Mouse (Mus musculus) layer of hippocampus, adult 8-10 months (tissue): ENCODE results near the gene Dok7. TPM values are rescaled to one million over a fixed set of nuclear protein-coding genes. Genes with fewer than 3 reads are reported as not detected.

Source experiments
- DNase-seq, 2 experiments: peaks; one replicate each; pipeline ENCODE4 v3.0.0; 2022; ENCODE audit warnings: low spot score in 2 of 2
- total RNA-seq, 4 experiments: library from RNA; stranded (reverse); gene quantifications; 2 replicates each; pipeline ENCODE4 v1.2.4; 2022

Dok7 gene
- total RNA-seq, 4 experiments from 2014 or later, result 15.9 to 23.8 (median 17.4) TPM

DNA sequence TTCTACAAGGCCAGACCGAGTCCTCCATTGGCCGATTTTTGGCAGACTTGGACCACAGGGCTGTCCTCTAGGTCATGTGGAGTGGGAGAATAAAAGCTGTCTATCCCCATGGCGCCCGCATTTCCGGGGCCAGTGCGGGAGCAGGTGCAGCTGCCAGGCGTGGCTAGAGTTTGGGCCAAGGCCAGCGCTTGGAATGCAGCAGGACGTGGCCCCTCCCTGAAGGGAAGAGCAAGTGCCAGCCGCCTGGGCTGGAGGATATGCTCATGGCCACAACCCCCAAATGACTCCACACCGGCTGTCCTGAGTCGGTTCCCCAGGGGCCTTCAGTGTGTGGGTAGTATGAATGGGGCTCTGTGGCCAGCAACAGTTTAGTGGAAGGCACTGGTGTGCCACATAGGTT, 1.5 kb upstream of the Dok7 start:
- DNase-seq, result no peak

DNA sequence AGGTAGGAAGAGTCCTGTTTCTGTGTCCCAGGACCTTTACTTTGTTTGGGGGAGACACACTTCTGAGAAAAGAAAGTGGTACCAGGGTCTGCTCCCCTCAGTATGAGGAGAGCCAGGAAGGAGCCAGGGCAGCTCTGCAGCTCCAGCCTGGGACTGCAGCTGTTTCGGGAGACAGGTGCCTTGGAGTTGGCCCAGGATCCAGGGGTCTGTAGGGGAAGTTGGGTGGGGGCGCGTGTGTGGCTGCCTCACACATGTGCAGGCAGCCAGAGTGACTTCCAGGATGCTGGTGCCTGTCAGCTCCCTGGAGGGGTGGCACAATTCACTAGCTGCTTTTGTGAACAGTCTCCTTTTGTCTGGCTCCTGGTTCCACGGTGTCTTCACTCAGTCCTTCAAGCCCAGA, 1.0 kb downstream of the Dok7 start:
- no peak for DNase-seq

DNA sequence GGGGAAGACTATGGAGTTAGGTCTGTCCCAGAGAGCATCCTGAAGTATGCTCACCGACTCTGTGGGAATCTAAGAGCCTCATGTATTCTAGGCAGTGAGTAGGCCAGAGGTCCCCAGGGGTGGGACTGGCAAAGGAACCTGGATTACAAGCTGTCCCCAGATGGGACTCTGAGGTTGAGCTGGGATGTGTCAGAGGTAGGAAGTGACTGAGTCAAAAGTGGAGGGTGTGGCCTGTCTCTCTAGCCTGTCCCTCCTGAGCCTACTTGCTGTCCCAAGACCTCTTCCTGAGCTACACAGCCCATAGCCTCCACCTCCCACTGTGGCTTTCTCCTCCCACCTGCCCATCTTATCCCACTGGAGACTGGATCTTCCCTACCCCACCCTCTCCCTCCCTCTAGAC, 1.6 kb downstream of the Dok7 start:
- DNase-seq, result no peak

- no peak for DNase-seq
Observed at GRCm38 (mm10) chr5:35060098-35060497, 3.5 kb downstream of the Dok7 start.

- DNase-seq, result no peak
Observed at GRCm38 (mm10) chr5:35069841-35070240, 13.3 kb downstream of the Dok7 start.

DNA sequence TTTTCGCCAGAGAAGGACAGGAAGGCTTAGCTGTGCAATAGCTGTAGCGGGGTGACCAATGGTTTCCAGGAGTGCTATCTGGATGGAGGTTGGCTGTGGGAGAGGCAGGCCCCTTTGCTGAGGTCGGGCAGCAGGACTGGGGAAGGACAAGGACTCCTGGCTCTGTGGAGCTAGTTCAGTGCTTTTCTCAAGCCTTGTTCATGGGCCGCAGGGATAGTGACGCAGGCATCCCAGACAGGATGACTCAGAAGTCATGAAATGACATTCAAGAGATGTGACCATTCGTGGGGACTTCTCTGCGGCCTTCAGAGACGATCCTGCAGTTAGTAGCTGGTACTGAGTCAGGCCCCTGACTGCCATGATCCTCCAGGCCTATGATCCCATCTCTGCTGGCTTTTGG, 13.7 kb downstream of the Dok7 start:
- DNase-seq, result no peak

- DNase-seq, result peak in 1 of 2 experiments; percentile 37
Observed at GRCm38 (mm10) chr5:35070953-35071352, 14.4 kb downstream of the Dok7 start.

GRCm38 (mm10) chr5:35071855-35072254, 15.3 kb downstream of the Dok7 start:
- DNase-seq, result no peak

DNA sequence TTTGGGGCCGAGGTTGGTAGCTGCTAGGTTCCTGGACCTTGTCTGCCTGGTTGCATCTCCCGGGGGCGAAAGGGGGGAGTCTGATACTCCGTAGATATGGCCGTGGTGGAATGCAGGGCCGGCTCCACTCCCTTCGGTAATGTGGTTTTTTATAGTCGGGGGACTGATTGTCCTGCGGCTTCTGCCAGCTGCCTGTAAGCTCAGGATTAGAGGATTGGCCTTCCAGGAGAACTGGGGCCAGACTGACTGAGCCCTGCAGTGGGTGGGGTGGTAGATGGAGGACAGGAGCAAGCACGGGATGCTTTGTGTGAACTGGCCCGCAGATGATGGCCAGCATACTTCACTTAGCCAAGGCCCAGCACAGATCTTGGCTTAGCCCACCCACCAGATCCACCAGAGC, 16.7 kb downstream of the Dok7 start:
- no peak for DNase-seq

DNA sequence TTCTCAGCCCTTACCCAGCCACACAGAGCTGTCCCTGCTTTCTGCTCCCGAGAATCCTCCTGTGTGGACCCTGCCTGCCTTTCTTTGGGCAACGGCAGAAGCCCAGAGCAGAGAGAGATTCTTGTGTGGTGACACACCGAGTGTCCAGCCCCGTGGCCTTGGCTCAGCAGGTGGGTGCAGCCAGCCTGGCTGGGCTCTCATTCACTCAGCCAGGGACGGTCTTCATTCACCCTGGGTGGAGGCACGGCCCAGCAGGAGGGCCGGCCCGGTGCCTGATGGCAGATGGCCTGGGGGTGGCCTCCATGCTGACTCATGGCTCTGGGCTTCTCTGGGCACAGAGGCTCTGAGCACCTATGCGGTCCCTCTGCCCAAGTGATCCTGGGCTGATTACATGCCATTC, 17.4 kb downstream of the Dok7 start:
- no peak for DNase-seq

- no peak for DNase-seq
Observed at GRCm38 (mm10) chr5:35076369-35076768, 19.8 kb downstream of the Dok7 start.

DNA sequence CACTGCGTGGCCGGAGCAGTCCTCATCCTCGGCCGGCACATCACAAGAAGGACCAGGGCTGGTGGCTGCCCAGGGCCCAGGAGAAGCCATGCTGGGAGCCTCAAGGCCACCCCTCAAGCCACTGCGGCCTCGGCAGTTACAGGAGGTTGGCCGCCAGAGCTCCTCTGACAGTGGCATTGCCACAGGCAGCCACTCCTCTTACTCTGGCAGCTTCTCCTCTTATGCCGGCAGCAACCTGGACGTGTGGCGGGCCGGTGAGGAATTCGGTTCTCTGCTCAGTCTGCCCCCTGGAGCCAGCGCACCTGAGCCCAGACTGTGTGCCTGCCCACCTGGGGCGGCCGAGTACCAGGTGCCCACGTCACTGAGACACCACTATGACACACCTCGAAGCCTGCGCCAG, 22.5 kb downstream of the Dok7 start:
- no peak for DNase-seq

DNA sequence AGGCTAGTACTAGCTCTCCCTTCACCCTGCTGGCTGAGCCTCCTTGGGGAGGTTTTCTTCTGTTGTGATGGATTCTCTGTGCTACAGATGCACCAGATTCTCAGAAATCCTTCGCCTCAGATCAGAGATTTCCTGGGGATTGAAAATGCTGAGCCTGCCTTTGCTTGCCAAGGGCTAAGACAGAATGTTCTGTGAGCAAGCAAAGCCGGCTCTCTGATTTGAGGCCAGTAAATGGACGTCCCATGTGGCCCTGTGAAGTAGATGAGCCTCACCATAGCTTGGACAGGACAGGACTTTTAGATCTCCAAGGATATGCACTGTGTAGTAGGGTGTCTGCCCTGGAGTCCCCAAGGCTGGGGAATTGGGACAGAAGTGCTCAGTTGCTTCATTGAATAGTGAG, 28.3 kb downstream of the Dok7 start:
- DNase-seq, result no peak

DNA sequence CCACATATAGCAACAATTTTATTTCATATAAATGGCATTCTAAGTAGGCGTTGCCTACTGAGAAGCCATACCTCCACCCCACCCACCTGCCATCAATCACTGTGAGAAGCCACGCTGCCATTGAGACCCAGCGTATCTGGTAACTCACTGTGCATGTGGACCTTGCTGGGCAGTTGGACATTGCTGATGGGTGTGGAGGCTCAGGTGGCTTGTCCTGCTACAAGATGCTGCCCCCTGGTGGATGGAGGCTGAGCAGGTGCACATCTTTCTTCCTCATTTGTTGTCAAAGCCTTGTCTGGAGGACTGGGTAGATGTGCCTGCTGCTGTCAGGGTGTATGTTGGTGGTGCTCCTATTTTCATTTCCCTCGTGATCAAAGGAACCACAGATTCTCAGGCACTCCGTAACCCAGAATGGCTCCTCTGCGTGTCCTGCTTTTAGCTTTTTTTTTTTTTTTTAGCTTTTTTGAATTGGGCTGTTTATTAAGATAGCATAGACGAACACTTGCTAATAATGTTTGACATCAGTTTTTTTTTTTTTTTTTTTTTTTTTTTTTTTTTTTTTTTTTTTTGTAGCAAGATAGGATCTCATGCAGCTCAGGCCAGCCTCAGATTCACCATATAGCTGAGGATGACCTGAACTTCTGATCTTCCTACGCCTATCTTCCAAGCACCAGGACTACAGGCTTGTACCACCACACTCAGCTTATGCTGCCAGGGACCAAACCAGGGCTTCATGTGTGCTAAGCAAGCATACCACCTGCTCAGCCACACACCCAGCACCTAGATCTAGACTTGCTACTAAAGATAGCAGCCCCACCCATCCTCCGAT, 32.4 kb downstream of the Dok7 start:
- DNase-seq, result peak; percentile 54 to 72

- no peak for DNase-seq
Observed at GRCm38 (mm10) chr5:35089614-35089963, 33.0 kb downstream of the Dok7 start.

- no peak for DNase-seq
Observed at GRCm38 (mm10) chr5:35091636-35092035, 35.1 kb downstream of the Dok7 start.

- no peak for DNase-seq
Observed at GRCm38 (mm10) chr5:35103086-35103485, 46.5 kb downstream of the Dok7 start.

DNA sequence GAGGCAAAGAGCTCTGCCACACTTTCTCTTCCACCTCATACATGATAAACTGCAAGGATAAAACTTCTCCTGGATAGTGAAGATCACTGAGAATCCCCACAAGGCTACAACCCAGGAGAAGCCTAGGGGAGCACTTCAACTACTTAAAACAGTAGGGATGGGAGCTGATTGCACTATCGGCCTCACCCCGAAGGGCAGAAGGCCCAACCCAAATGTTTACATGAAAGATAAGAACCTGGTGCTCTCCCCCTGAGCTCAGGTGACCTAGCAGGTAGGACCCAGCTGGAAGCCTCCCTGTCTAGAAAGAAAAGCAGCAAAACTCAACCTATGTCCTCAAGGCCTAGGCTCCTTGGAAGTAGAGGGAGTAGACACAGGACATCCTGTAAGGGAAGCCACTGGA, 47.0 kb downstream of the Dok7 start:
- no peak for DNase-seq

DNA sequence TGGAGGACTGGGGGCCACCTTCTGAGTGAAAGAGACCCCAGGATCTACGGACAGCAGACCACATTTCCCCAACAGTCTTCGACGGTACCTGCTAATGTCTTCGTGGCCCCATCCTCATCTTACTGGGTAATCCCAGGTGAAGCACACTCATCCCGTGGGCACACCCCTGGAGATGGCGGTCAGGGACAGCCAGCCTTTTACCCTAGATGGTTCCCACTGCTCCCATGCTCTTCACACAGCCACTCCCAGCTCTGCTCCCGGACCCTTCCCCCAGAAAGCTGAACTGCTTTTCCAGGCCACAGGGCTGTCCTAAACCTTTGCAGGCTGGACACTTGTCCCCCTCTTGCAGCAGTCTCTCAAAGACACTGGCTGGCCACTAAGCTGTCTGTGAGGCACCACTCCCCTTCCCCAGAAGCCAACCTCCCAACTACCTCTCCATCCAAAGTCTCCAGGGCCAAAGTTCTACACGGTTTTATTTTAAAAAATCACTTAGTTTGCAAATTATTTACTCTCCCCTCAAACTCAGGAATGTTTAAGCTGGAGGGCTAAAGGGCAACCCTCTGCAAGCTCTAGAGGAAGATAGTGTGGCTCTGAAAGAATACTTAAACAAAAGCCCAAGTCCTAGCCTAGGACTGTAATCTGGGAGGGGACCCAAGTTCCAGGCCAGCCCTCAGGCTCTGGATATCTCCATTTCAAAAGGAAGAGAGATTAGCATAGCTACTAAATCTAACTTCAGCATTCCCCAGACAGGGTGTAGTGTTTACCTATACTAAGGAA, 47.8 kb downstream of the Dok7 start:
- no peak for DNase-seq

- DNase-seq, result peak; percentile 81 to 82
Observed at GRCm38 (mm10) chr5:35104960-35105921, 48.7 kb downstream of the Dok7 start, which contains the start of gene Lrpap1. Gene Lrpap1, minus strand, starts transcription at chr5:35105766.

DNA sequence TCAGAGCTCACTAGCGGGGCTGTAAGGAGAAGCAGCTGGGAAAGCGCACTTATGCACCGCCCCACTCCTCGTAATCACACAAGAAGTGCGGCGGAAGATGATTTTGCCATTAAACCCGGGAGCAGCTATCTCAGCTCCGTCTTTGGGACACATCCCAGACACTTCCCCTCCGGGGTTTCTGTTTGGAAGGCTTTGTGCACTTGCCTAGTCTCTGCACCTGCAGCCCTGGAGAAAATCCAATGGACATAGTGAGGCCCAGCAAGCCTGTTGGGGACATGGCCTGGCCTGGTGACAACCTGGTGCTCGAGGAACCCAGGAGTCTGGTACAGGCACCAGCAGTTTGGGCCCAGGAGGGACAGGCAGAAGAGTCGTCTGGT, 49.3 kb downstream of the Dok7 start:
- DNase-seq, result no peak

- DNase-seq, result no peak
Observed at GRCm38 (mm10) chr5:35112444-35112843, 55.9 kb downstream of the Dok7 start.
